Mouse (Mus musculus) spleen, embryonic (tissue): Measurements from ENCODE around the gene Tubb4a.

Source experiments
- CTCF ChIA-PET: fragments of 350-600 bp; sonication (Branson Sonifier 250); formaldehyde crosslinking; loops from one replicate; lab custom pipeline; 2022; lab: Charles Lee

The Tubb4a gene

GRCm38 (mm10) chr17:57102276-57102675 lies 14.7 kb upstream of the Tubb4a start:
- CTCF ChIA-PET, result no interaction called here

GRCm38 (mm10) chr17:57099629-57100325 lies 12.2 kb upstream of the Tubb4a start:
- CTCF ChIA-PET, result no interaction called here

- CTCF ChIA-PET, result interaction anchor here (0.7 to 0.8 kb wide), 2 partner anchors 37 to 39 kb away, joined by 3 to 4 read pairs; partner anchors contain the start of gene Crb3
These were observed 10.7 kb upstream of the Tubb4a start for GRCm38 (mm10) chr17:57098321-57098720.

GRCm38 (mm10) chr17:57096623-57096920 lies 9.0 kb upstream of the Tubb4a start:
- CTCF ChIA-PET, result interaction anchor here (0.6 to 1.6 kb wide), 2 partner anchors 11 to 70 kb away, joined by 3 to 10 read pairs; no protein-coding TSS in a partner anchor

- CTCF ChIA-PET, result interaction anchor here (0.6 to 1.6 kb wide), 2 partner anchors 21 to 71 kb away, joined by 6 to 10 read pairs; no protein-coding TSS in a partner anchor
These were observed 8.5 kb upstream of the Tubb4a start for GRCm38 (mm10) chr17:57095855-57096622.

GRCm38 (mm10) chr17:57094222-57094621 lies 6.6 kb upstream of the Tubb4a start:
- CTCF ChIA-PET, result no interaction called here

GRCm38 (mm10) chr17:57085970-57086757 lies 1.4 kb downstream of the Tubb4a start:
- CTCF ChIA-PET, result no interaction called here

GRCm38 (mm10) chr17:57082481-57082880 lies 5.1 kb downstream of the Tubb4a start:
- CTCF ChIA-PET, result no interaction called here

- CTCF ChIA-PET, result no interaction called here
These were observed 6.2 kb downstream of the Tubb4a start for GRCm38 (mm10) chr17:57081234-57081842.

- CTCF ChIA-PET, result no interaction called here
These were observed 7.7 kb downstream of the Tubb4a start for GRCm38 (mm10) chr17:57079919-57080318.

- CTCF ChIA-PET, result interaction anchor here (0.6 kb wide), 1 partner anchor 86 kb away, joined by 6 read pairs; no protein-coding TSS in a partner anchor
These were observed 9.2 kb downstream of the Tubb4a start, which contains the start of gene Dennd1c for GRCm38 (mm10) chr17:57078336-57078735. Dennd1c (minus strand) TSS chr17:57078514.

GRCm38 (mm10) chr17:57076916-57077315 lies 10.7 kb downstream of the Tubb4a start:
- CTCF ChIA-PET, result no interaction called here

- CTCF ChIA-PET, result no interaction called here
These were observed 16.9 kb downstream of the Tubb4a start for GRCm38 (mm10) chr17:57070699-57071098.

- CTCF ChIA-PET, result no interaction called here
These were observed 17.3 kb downstream of the Tubb4a start for GRCm38 (mm10) chr17:57070272-57070671.

- CTCF ChIA-PET, result interaction anchor here (0.6 kb wide), 1 partner anchor 755 kb away, joined by 3 read pairs; no protein-coding TSS in a partner anchor
These were observed 20.7 kb downstream of the Tubb4a start for GRCm38 (mm10) chr17:57066908-57067307.

GRCm38 (mm10) chr17:57063031-57063430 lies 24.6 kb downstream of the Tubb4a start:
- CTCF ChIA-PET, result interaction anchor here (0.6 to 1.1 kb wide), 2 partner anchors 10 to 245 kb away, joined by 3 to 5 read pairs; no protein-coding TSS in a partner anchor

- CTCF ChIA-PET, result interaction anchor here (0.6 to 1.1 kb wide), 2 partner anchors 10 to 245 kb away, joined by 3 to 5 read pairs; no protein-coding TSS in a partner anchor
These were observed 25.0 kb downstream of the Tubb4a start for GRCm38 (mm10) chr17:57062548-57062947.

- CTCF ChIA-PET, result interaction anchor here (1.1 kb wide), 1 partner anchor 11 kb away, joined by 5 read pairs; no protein-coding TSS in a partner anchor
These were observed 25.5 kb downstream of the Tubb4a start for GRCm38 (mm10) chr17:57062011-57062521.

GRCm38 (mm10) chr17:57061069-57061468 lies 26.5 kb downstream of the Tubb4a start:
- CTCF ChIA-PET, result interaction anchor here (0.6 to 1.0 kb wide), 3 partner anchors 37 to 78 kb away, joined by 3 read pairs; partner anchors contain the start of genes Gm17949 and Gtf2f1

- CTCF ChIA-PET, result interaction anchor here (1.0 kb wide), 1 partner anchor 49 kb away, joined by 3 read pairs; the partner anchor contains the start of genes Gm17949 and Gtf2f1
These were observed 27.3 kb downstream of the Tubb4a start for GRCm38 (mm10) chr17:57060231-57060801.
